Mouse (Mus musculus): ENCODE data around the gene Vpreb1.

GRCm38 (mm10) chr16:16865696-16866561, 4.7 kb downstream of the Vpreb1 start:
- TF ChIP-seq ZNF384 (IDR thresholded peaks at IDR 0.05; ENCODE audit: low read depth, low read length) = no peak
- TF ChIP-seq MAFK (IDR thresholded peaks at IDR 0.05; ENCODE audit: insufficient read depth, low read depth, low read length) = no peak
- TF ChIP-seq HCFC1 (IDR thresholded peaks at IDR 0.05; ENCODE audit: borderline replicate concordance, insufficient read depth, low read length) = no peak
- no peak for TF ChIP-seq ZC3H11A (IDR thresholded peaks at IDR 0.05; ENCODE audit: borderline replicate concordance, low read depth, low read length)
- no peak; the same call in 1 of the 2 replicates for TF ChIP-seq CHD2 (IDR thresholded peaks at IDR 0.05; ENCODE audit: low read depth, low read length)
